Mouse (Mus musculus) ovary, postnatal 36 days (tissue): ENCODE measurements around the gene Ilf2.
A peak's percentile ranks its signal among the peaks of the same experiment; 100 is the strongest.

ENCODE experiments used
- DNase-seq: peaks from one replicate; pipeline ENCODE4 v3.0.0; 2022; ENCODE audit warnings: low spot score, mixed read lengths

The Ilf2 gene

GRCm38 (mm10) chr3:90475831-90476611 is at the start of gene Ilf2:
Gene Ilf2, plus strand, starts transcription at chr3:90476126.
- peak; percentile 91 for DNase-seq

GRCm38 (mm10) chr3:90427574-90427973 is 48.4 kb upstream of the Ilf2 start:
- DNase-seq, result no peak

GRCm38 (mm10) chr3:90428186-90428585 is 47.7 kb upstream of the Ilf2 start:
- DNase-seq, result no peak

GRCm38 (mm10) chr3:90429576-90429975 is 46.4 kb upstream of the Ilf2 start:
- no peak for DNase-seq

- DNase-seq, result no peak
Observed at GRCm38 (mm10) chr3:90432348-90432747, 43.6 kb upstream of the Ilf2 start.

- peak; percentile 64 for DNase-seq
Observed at GRCm38 (mm10) chr3:90432811-90433219, 43.1 kb upstream of the Ilf2 start.

GRCm38 (mm10) chr3:90433381-90434020 is 42.4 kb upstream of the Ilf2 start, which contains the start of gene Ints3:
Gene Ints3, minus strand, starts transcription at chr3:90433622.
- peak; percentile 99 for DNase-seq

GRCm38 (mm10) chr3:90434073-90434730 is 41.7 kb upstream of the Ilf2 start:
- no peak for DNase-seq

- DNase-seq, result no peak
Observed at GRCm38 (mm10) chr3:90437131-90437530, 38.8 kb upstream of the Ilf2 start.

- DNase-seq, result no peak
Observed at GRCm38 (mm10) chr3:90440756-90441155, 35.2 kb upstream of the Ilf2 start.

- DNase-seq, result no peak
Observed at GRCm38 (mm10) chr3:90443977-90444376, 31.9 kb upstream of the Ilf2 start.

GRCm38 (mm10) chr3:90445417-90446200 is 30.3 kb upstream of the Ilf2 start:
- DNase-seq, result no peak

GRCm38 (mm10) chr3:90446389-90447122 is 29.4 kb upstream of the Ilf2 start:
- DNase-seq, result peak; percentile 87

GRCm38 (mm10) chr3:90447123-90447494 is 28.8 kb upstream of the Ilf2 start:
- DNase-seq, result peak; percentile 37

GRCm38 (mm10) chr3:90448626-90449025 is 27.3 kb upstream of the Ilf2 start:
- no peak for DNase-seq

- DNase-seq, result no peak
Observed at GRCm38 (mm10) chr3:90450874-90451273, 25.1 kb upstream of the Ilf2 start.

GRCm38 (mm10) chr3:90451396-90452095 is 24.4 kb upstream of the Ilf2 start:
- no peak for DNase-seq

- no peak for DNase-seq
Observed at GRCm38 (mm10) chr3:90454931-90455330, 21.0 kb upstream of the Ilf2 start.

- no peak for DNase-seq
Observed at GRCm38 (mm10) chr3:90459727-90460126, 16.2 kb upstream of the Ilf2 start.

GRCm38 (mm10) chr3:90460315-90460714 is 15.6 kb upstream of the Ilf2 start:
- DNase-seq, result no peak

GRCm38 (mm10) chr3:90461935-90462334 is 14.0 kb upstream of the Ilf2 start:
- no peak for DNase-seq
